Mouse (Mus musculus) limb, embryonic 14.5 days (tissue): ENCODE data around the gene Vsig10. TPM values are rescaled to one million over a fixed set of nuclear protein-coding genes. Genes with fewer than 3 reads are reported as not detected.

Experiments
- ATAC-seq: fragments of 200-750 bp; cut with Nextera tagmentation; 2 replicates; pipeline ENCODE4 v1.8.0; 2017; ENCODE audit warnings: low read depth, moderate number of reproducible peaks, moderate TSS enrichment; ENCODE audit not compliant: low FRiP score
- DNase-seq: peaks from one replicate; pipeline ENCODE4 v3.0.0-alpha.2; 2015; ENCODE audit warnings: low spot score
- H3K27ac ChIP-seq: fragments of 300-500 bp; sonication (generic); replicated peaks from 2 replicates; pipeline ENCODE4 v1.5.1; 2014; ENCODE audit warnings: low read depth, mild to moderate bottlenecking, low read length, moderate library complexity, mixed read lengths
- H3K27me3 ChIP-seq: fragments of 300-500 bp; sonication (generic); 2 replicates; pipeline ENCODE4 v1.6.1; 2014; ENCODE audit warnings: low read length, mixed read lengths; ENCODE audit not compliant: control insufficient read depth, insufficient read depth
- H3K36me3 ChIP-seq: fragments of 300-500 bp; sonication (generic); 2 replicates; pipeline ENCODE4 v1.6.1; 2014; ENCODE audit warnings: mild to moderate bottlenecking, low read length, moderate library complexity, mixed read lengths; ENCODE audit not compliant: control insufficient read depth, insufficient read depth
- H3K4me1 ChIP-seq: fragments of 300-500 bp; sonication (generic); 2 replicates; pipeline ENCODE4 v1.6.1; 2014; ENCODE audit warnings: antibody characterized with exemption, low read length, mixed read lengths; ENCODE audit not compliant: control insufficient read depth, insufficient read depth
- H3K4me2 ChIP-seq: fragments of 300-500 bp; sonication (generic); replicated peaks from 2 replicates; pipeline ENCODE4 v1.6.1; 2014; ENCODE audit warnings: low read depth, mild to moderate bottlenecking, low read length, moderate library complexity; ENCODE audit not compliant: severe bottlenecking
- H3K4me3 ChIP-seq: fragments of 300-500 bp; sonication (generic); replicated peaks from 2 replicates; pipeline ENCODE4 v1.5.1; 2014; ENCODE audit warnings: low read length
- H3K9ac ChIP-seq: fragments of 300-500 bp; sonication (generic); 2 replicates; pipeline ENCODE4 v1.6.1; 2014; ENCODE audit warnings: mild to moderate bottlenecking, low read depth, low read length, moderate library complexity; ENCODE audit not compliant: severe bottlenecking
- H3K9me3 ChIP-seq: fragments of 300-500 bp; sonication (generic); 2 replicates; pipeline ENCODE4 v1.6.1; 2016; ENCODE audit warnings: low read length; ENCODE audit not compliant: control insufficient read depth
- POLR2A ChIP-seq: fragments of 200-500 bp; IDR thresholded peaks from 2 replicates; pipeline ENCODE4 v1.8.0; 2012; ENCODE audit warnings: inconsistent platforms, mild to moderate bottlenecking, moderate library complexity, borderline replicate concordance; ENCODE audit not compliant: insufficient read depth, insufficient read length; ENCODE audit errors: extremely low read depth
- WGBS: fragments of 180-500 bp; shearing (Covaris S2); extraction: QIAGEN DNeasy Blood & Tissue Kit; methylation state at CpG from one replicate; pipeline ENCODE4 v1.1.7; 2014; 5-methylcytosine and 5-hydroxymethylcytosine counted together
- polyA plus RNA-seq, 2 experiments: library from polyadenylated mRNA; depleted of rRNA in 1 of 2; stranded (reverse) in 1 of 2; unstranded in 1 of 2; fragments of >200 nt; fragmentation: Nextera tagmentation in 1 of 2; extraction: Ambion mirVana in 1 of 2; gene quantifications; 2 replicates each; pipeline versions ENCODE4 v1.2.1 to v1.2.3; 2012 to 2014

Gene Vsig10
- polyA plus RNA-seq, 2 experiments = 4.5 to 10.3 TPM

DNA sequence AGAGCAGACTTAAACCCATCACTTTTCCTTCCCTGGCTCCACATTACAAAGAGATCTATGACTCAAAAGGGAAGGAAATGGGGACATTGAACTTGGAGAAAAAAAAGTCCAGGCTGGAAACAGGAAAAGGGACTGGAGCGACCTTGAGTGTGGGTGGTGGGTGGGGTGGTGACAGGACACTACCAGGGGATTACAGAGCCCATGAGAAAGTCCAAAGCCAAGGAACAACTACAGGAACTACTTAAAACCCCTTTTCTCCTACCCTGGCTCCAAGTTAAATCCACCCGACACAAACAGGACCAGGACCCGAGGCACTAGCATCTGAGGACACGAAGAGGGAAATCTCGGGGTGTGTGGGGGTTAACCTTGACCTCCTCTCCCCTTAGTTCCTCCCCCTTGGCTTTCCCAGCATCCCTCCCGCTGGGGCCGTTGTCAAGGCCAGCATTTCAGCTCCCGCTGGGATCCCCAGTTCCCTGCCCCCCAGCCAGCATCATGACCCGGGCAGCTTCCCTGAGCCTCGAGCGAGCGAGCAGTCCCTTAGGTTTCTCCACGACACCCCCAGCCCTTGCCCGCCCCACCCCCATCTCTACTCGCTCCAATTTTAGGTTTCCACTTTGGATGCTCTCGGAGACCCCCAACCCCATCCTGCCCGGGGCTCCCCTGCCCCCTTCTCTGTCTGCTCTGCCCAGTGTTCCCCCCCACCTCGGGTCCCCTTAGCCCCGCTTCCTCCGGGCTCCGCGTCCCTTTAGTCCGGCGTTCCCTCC lies 37.7 kb downstream of the Vsig10 start:
- Histone ChIP-seq H3K4me3 (peak overlapping the region; percentile 95), H3K27me3 (no peaks in the 10 kb centered on the region), H3K27ac (peak overlapping the region; percentile 87), H3K4me1 (peaks cover 23% of the 10 kb centered on the region), H3K9me3 (no peaks in the 10 kb centered on the region), H3K36me3 (no peaks in the 10 kb centered on the region), H3K4me2 (peak overlapping the region; percentile 73), H3K9ac (peak overlapping the region; percentile 89)
- ATAC-seq = peak; percentile 38; the same call in 1 of the 2 replicates
- TF ChIP-seq POLR2A = no peak
- WGBS = 1% methylated on average over 20 of the region's 24 CpGs
- DNase-seq = no peak

DNA sequence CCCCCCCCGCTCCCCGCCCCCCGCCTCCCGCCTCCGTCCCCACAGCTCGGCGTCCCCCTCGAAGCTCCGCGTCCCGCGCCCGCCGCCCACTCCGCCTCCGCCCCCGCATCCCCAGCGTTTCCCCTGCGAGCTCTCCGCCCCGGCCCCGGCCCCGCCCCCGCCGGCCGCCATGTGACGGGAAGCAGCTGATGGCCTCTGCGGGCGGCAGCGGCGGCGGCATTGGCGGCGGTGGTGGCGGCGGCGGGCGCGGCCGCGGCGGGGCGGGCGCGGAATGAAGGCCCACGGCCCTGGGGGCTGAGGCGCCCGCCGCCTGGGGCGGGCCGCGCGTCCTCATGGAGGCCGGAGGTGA lies 38.2 kb downstream of the Vsig10 start, which contains the start of gene Wsb2:
Wsb2 (plus strand) TSS at position 176 of the 349 bp plus-strand sequence.
- H3K9me3 ChIP-seq = no peaks in the 10 kb centered on the region
- WGBS = 2% methylated on average over 18 of the region's 54 CpGs
- DNase-seq (peak; percentile 54), ATAC-seq (peak; percentile 85)
- H3K36me3 ChIP-seq = no peaks in the 10 kb centered on the region
- H3K4me1 ChIP-seq = peaks cover 23% of the 10 kb centered on the region
- H3K27me3 ChIP-seq = no peaks in the 10 kb centered on the region
- H3K9ac ChIP-seq = peak within 1 kb of the TSS; percentile 89
- peak within 1 kb of the TSS; percentile 73 for H3K4me2 ChIP-seq
- TF ChIP-seq POLR2A = 0 out of 2 replicates have a peak, but pooled peaks have one; percentile 15
- H3K27ac ChIP-seq = peak within 1 kb of the TSS; percentile 87
- peak within 1 kb of the TSS; percentile 95 for H3K4me3 ChIP-seq

DNA sequence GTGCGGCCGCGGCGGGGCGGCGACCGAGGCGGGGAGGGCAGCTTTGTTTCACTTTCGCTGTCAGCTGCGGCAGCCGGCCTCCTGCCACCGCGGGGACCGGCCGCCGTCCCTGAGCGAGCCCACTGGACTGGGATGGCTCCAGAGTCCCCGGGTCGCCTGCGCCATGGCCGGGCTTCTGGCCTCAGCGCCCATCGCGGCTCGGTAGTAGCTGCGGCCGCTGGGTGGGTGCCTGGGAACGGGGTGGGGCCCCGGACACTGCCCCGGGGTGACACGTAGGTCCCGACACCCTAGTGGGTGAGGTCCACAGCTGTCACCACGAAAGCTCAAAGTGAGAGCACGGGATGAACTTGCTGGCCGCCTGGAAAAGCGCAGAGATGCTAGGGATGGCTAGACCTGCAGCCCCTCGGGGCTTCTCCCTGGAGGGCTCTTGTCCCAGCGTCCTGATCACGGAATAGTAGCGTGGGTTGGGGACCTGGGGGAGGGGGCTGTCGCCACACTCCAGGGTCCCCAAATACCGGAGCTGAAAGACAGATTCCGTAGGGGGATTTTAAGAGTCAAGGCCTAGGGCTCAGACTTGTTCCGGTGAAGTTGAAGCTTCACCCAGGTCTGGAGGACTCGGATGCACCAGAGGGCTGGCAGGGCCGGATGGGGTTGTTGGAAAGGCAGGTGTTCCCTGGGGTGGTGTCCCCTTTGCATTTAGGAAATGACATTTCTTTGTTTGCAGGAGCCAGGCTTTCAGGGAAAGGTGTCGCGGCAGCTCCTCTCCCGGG lies 38.8 kb downstream of the Vsig10 start:
- H3K4me2 ChIP-seq = peak overlapping the region; percentile 73
- no peaks in the 10 kb centered on the region for H3K27me3 ChIP-seq
- H3K4me1 ChIP-seq = peaks cover 23% of the 10 kb centered on the region
- H3K4me3 ChIP-seq = peak overlapping the region; percentile 95
- no peak for DNase-seq
- ATAC-seq = peak; percentile 42
- H3K9ac ChIP-seq = peak overlapping the region; percentile 89
- TF ChIP-seq POLR2A = no peak
- WGBS = 2% methylated on average over 26 of the region's 49 CpGs
- H3K36me3 ChIP-seq = no peaks in the 10 kb centered on the region
- no peaks in the 10 kb centered on the region for H3K9me3 ChIP-seq
- peak overlapping the region; percentile 87 for H3K27ac ChIP-seq

GRCm38 (mm10) chr5:117358248-117358630 lies 39.4 kb downstream of the Vsig10 start:
- H3K4me1 ChIP-seq = peaks cover 23% of the 10 kb centered on the region
- 8% methylated on average over 6 of the region's 6 CpGs for WGBS
- H3K27ac ChIP-seq = no peak overlapping the region
- H3K27me3 ChIP-seq = no peaks in the 10 kb centered on the region
- peak overlapping the region; percentile 89 for H3K9ac ChIP-seq
- peak overlapping the region; percentile 73 for H3K4me2 ChIP-seq
- peak overlapping the region; percentile 95 for H3K4me3 ChIP-seq
- no peak for TF ChIP-seq POLR2A
- DNase-seq = no peak
- H3K9me3 ChIP-seq = no peaks in the 10 kb centered on the region
- ATAC-seq = no peak
- no peaks in the 10 kb centered on the region for H3K36me3 ChIP-seq

- WGBS = 34% methylated on average over 11 of the region's 11 CpGs
- Histone ChIP-seq H3K9me3 (no peaks in the 10 kb centered on the region), H3K4me2 (peak overlapping the region; percentile 73), H3K27me3 (no peaks in the 10 kb centered on the region), H3K4me1 (peaks cover 23% of the 10 kb centered on the region), H3K9ac (no peak overlapping the region), H3K36me3 (peaks cover 3% of the 10 kb centered on the region; the same call in 1 of the 2 replicates), H3K27ac (no peak overlapping the region), H3K4me3 (peak overlapping the region; percentile 95; the same call in 1 of the 2 replicates)
- no peak for TF ChIP-seq POLR2A
- ATAC-seq (no peak), DNase-seq (peak; percentile 48)
These were observed 39.8 kb downstream of the Vsig10 start for GRCm38 (mm10) chr5:117358725-117359124.
